ENCODE assay signal across 35 mouse cellular contexts in genomic region chr9:116862341-116862740, GRCm38 (mm10).
"Had no signal": no experiment of that assay in that cellular context is flagged by ENCODE, and none has a peak within 500 bp of the region (broad histone marks: within the 10 kb centered on the region; RNA-seq: fewer than 3 reads in every experiment).

No protein-coding gene starts in this region.

- H3K27me3 ChIP-seq: heart, embryonic 12.5 days; heart, embryonic 13.5 days; heart, embryonic 15.5 days; hindbrain, embryonic 12.5 days; hindbrain, embryonic 13.5 days; hindbrain, embryonic 15.5 days; intestine, embryonic 15.5 days; kidney, embryonic 15.5 days had no signal

- ATAC-seq: hindbrain, embryonic 16.5 days; hindbrain, postnatal 0 days; inflammation-experienced regulatory T-cells, adult 6 months; intestine, embryonic 15.5 days; intestine, embryonic 16.5 days; intestine, postnatal 0 days had no signal

- H3K4me3 ChIP-seq: heart, embryonic 10.5 days; heart, embryonic 12.5 days; heart, embryonic 13.5 days; heart, embryonic 15.5 days; hindbrain, embryonic 10.5 days; hindbrain, embryonic 12.5 days; hindbrain, embryonic 13.5 days; hindbrain, embryonic 15.5 days; intestine, embryonic 15.5 days; kidney, embryonic 15.5 days; layer of hippocampus, adult 2 months; left cerebral cortex, adult 2 months had no signal

- H3K27ac ChIP-seq: heart, embryonic 10.5 days; heart, embryonic 13.5 days; hindbrain, embryonic 10.5 days; hindbrain, embryonic 12.5 days; hindbrain, embryonic 13.5 days; hindbrain, embryonic 14.5 days; hindbrain, embryonic 15.5 days; hindbrain, postnatal 0 days; intestine, embryonic 15.5 days; kidney, postnatal 0 days; layer of hippocampus, adult 2 months; left cerebral cortex, adult 2 months had no signal

- H3K9me3 ChIP-seq: heart, embryonic 10.5 days; heart, embryonic 15.5 days; hindbrain, embryonic 10.5 days; hindbrain, embryonic 12.5 days; hindbrain, embryonic 13.5 days; hindbrain, embryonic 15.5 days; intestine, embryonic 15.5 days; kidney, embryonic 15.5 days had no signal

- H3K9ac ChIP-seq: heart, embryonic 12.5 days; heart, embryonic 13.5 days; heart, embryonic 15.5 days; hindbrain, embryonic 12.5 days; hindbrain, embryonic 13.5 days; hindbrain, embryonic 14.5 days; hindbrain, embryonic 15.5 days; intestine, embryonic 15.5 days; kidney, embryonic 15.5 days had no signal

- DNase-seq: heart, postnatal 14 days; heart, postnatal 36 days; heart, postnatal 4 days; kidney, adult 11 months; kidney, adult 18-20 months; kidney, adult 2 months; kidney, adult 8-10 months; kidney, adult 9 months; kidney, postnatal 10 days; kidney, postnatal 14 days; kidney, postnatal 25 days; kidney, postnatal 36 days; kidney, postnatal 4 days; layer of hippocampus, adult 9-11 months; layer of hippocampus, postnatal 36 days had no signal

- H3K36me3 ChIP-seq: heart, embryonic 15.5 days; hindbrain, embryonic 10.5 days; hindbrain, embryonic 12.5 days; hindbrain, embryonic 13.5 days; hindbrain, embryonic 15.5 days; intestine, embryonic 15.5 days; kidney, embryonic 15.5 days had no signal

- H3K4me1 ChIP-seq: hindbrain, embryonic 10.5 days; hindbrain, embryonic 12.5 days; intestine, embryonic 15.5 days had no signal

- H3K4me2 ChIP-seq: heart, embryonic 11.5 days; heart, embryonic 12.5 days; heart, embryonic 13.5 days; heart, embryonic 15.5 days; hindbrain, embryonic 12.5 days; hindbrain, embryonic 13.5 days; hindbrain, embryonic 14.5 days; hindbrain, embryonic 15.5 days; intestine, embryonic 15.5 days; kidney, embryonic 15.5 days had no signal
